Mouse (Mus musculus): ENCODE results near the gene Gdap2. TPM values are rescaled to one million over a fixed set of nuclear protein-coding genes. Genes with fewer than 3 reads are reported as not detected.

Gdap2 gene
- polyA plus RNA-seq, 1 experiment from 2014 or later = 37.6 TPM

GRCm38 (mm10) chr3:100194210-100194609 lies 32.0 kb downstream of the Gdap2 start:
- 51% methylated on average over 5 of the region's 5 CpGs for WGBS
- Histone ChIP-seq H3K4me1 (no peaks in the 10 kb centered on the region), H3K4me2 (replicated peaks) (no peak overlapping the region), H3K9ac (no peak overlapping the region), H3K27me3 (no peaks in the 10 kb centered on the region), H3K4me3 (no peak overlapping the region), H3K9me3 (replicated peaks) (no peaks in the 10 kb centered on the region), H3K36me3 (peaks cover 31% of the 10 kb centered on the region), H3K27ac (no peak overlapping the region)
- ATAC-seq (ENCODE audit: low FRiP score) = no peak

- no peak overlapping the region for H3K27ac ChIP-seq
- peaks cover 56% of the 10 kb centered on the region for H3K36me3 ChIP-seq
- no peaks in the 10 kb centered on the region for H3K4me1 ChIP-seq
- H3K4me2 ChIP-seq (replicated peaks) = no peak overlapping the region
- WGBS = 88% methylated on average over 7 of the region's 7 CpGs
- H3K27me3 ChIP-seq = no peaks in the 10 kb centered on the region
- no peak overlapping the region for H3K9ac ChIP-seq
- H3K4me3 ChIP-seq = no peak overlapping the region
- H3K9me3 ChIP-seq (replicated peaks) = no peaks in the 10 kb centered on the region
- no peak for ATAC-seq (ENCODE audit: low FRiP score)
Observed at GRCm38 (mm10) chr3:100201554-100201953, 39.4 kb downstream of the Gdap2 start.

- Histone ChIP-seq H3K36me3 (peaks cover 27% of the 10 kb centered on the region), H3K27ac (no peak overlapping the region), H3K9me3 (replicated peaks) (no peaks in the 10 kb centered on the region), H3K9ac (no peak overlapping the region), H3K4me3 (no peak overlapping the region), H3K4me1 (no peaks in the 10 kb centered on the region), H3K27me3 (no peaks in the 10 kb centered on the region), H3K4me2 (replicated peaks) (no peak overlapping the region)
- 48% methylated on average over 1 of the region's 1 CpGs for WGBS
- ATAC-seq (ENCODE audit: low FRiP score) = no peak
Observed at GRCm38 (mm10) chr3:100206973-100207372, 44.8 kb downstream of the Gdap2 start.

- Histone ChIP-seq H3K27me3 (no peaks in the 10 kb centered on the region), H3K9me3 (replicated peaks) (no peaks in the 10 kb centered on the region), H3K4me2 (replicated peaks) (no peak overlapping the region), H3K36me3 (no peaks in the 10 kb centered on the region), H3K4me3 (no peak overlapping the region), H3K4me1 (no peaks in the 10 kb centered on the region), H3K9ac (no peak overlapping the region), H3K27ac (no peak overlapping the region)
- 90% methylated on average over 5 of the region's 5 CpGs for WGBS
- no peak for ATAC-seq (ENCODE audit: low FRiP score)
Observed at GRCm38 (mm10) chr3:100215469-100215868, 53.3 kb downstream of the Gdap2 start.

- H3K4me3 ChIP-seq = no peak overlapping the region
- H3K9ac ChIP-seq = no peak overlapping the region
- 91% methylated on average over 12 of the region's 12 CpGs for WGBS
- H3K27me3 ChIP-seq = no peaks in the 10 kb centered on the region
- ATAC-seq (ENCODE audit: low FRiP score) = no peak
- H3K36me3 ChIP-seq = no peaks in the 10 kb centered on the region
- H3K9me3 ChIP-seq (replicated peaks) = no peaks in the 10 kb centered on the region
- H3K4me1 ChIP-seq = no peaks in the 10 kb centered on the region
- H3K27ac ChIP-seq = no peak overlapping the region
- no peak overlapping the region for H3K4me2 ChIP-seq (replicated peaks)
Observed at GRCm38 (mm10) chr3:100225326-100225959, 63.3 kb downstream of the Gdap2 start.

GRCm38 (mm10) chr3:100227509-100227908 lies 65.3 kb downstream of the Gdap2 start:
- Histone ChIP-seq H3K9me3 (replicated peaks) (no peaks in the 10 kb centered on the region), H3K4me3 (no peak overlapping the region), H3K4me1 (no peaks in the 10 kb centered on the region), H3K27ac (no peak overlapping the region), H3K4me2 (replicated peaks) (no peak overlapping the region), H3K9ac (no peak overlapping the region), H3K27me3 (no peaks in the 10 kb centered on the region), H3K36me3 (no peaks in the 10 kb centered on the region)
- 75% methylated on average over 1 of the region's 1 CpGs for WGBS
- ATAC-seq (ENCODE audit: low FRiP score) = no peak

- Histone ChIP-seq H3K9me3 (replicated peaks) (no peaks in the 10 kb centered on the region), H3K36me3 (no peaks in the 10 kb centered on the region), H3K4me3 (no peak overlapping the region), H3K4me2 (replicated peaks) (no peak overlapping the region), H3K27me3 (no peaks in the 10 kb centered on the region), H3K27ac (no peak overlapping the region), H3K9ac (no peak overlapping the region), H3K4me1 (no peaks in the 10 kb centered on the region)
- 83% methylated on average over 3 of the region's 3 CpGs for WGBS
- no peak for ATAC-seq (ENCODE audit: low FRiP score)
Observed at GRCm38 (mm10) chr3:100228981-100229380, 66.8 kb downstream of the Gdap2 start.

GRCm38 (mm10) chr3:100236725-100237436 lies 74.7 kb downstream of the Gdap2 start:
- no peaks in the 10 kb centered on the region for H3K9me3 ChIP-seq (replicated peaks)
- no peaks in the 10 kb centered on the region for H3K27me3 ChIP-seq
- no peak overlapping the region for H3K4me2 ChIP-seq (replicated peaks)
- H3K4me1 ChIP-seq = no peaks in the 10 kb centered on the region
- no peak overlapping the region for H3K4me3 ChIP-seq
- no peak overlapping the region for H3K27ac ChIP-seq
- no peaks in the 10 kb centered on the region for H3K36me3 ChIP-seq
- no peak overlapping the region for H3K9ac ChIP-seq
- ATAC-seq (ENCODE audit: low FRiP score) = no peak

- H3K36me3 ChIP-seq = no peaks in the 10 kb centered on the region
- no peak overlapping the region for H3K27ac ChIP-seq
- no peak overlapping the region for H3K9ac ChIP-seq
- H3K4me2 ChIP-seq (replicated peaks) = no peak overlapping the region
- no peaks in the 10 kb centered on the region for H3K27me3 ChIP-seq
- ATAC-seq (ENCODE audit: low FRiP score) = no peak
- H3K4me1 ChIP-seq = no peaks in the 10 kb centered on the region
- no peaks in the 10 kb centered on the region for H3K9me3 ChIP-seq (replicated peaks)
- WGBS = 87% methylated on average over 4 of the region's 4 CpGs
- no peak overlapping the region for H3K4me3 ChIP-seq
Observed at GRCm38 (mm10) chr3:100242230-100242629, 80.0 kb downstream of the Gdap2 start.

GRCm38 (mm10) chr3:100246286-100246825 lies 84.2 kb downstream of the Gdap2 start:
- no peak overlapping the region for H3K9ac ChIP-seq
- no peaks in the 10 kb centered on the region for H3K27me3 ChIP-seq
- no peak overlapping the region for H3K4me2 ChIP-seq (replicated peaks)
- no peak overlapping the region for H3K4me3 ChIP-seq
- H3K27ac ChIP-seq = no peak overlapping the region
- H3K4me1 ChIP-seq = no peaks in the 10 kb centered on the region
- no peaks in the 10 kb centered on the region for H3K9me3 ChIP-seq (replicated peaks)
- ATAC-seq (ENCODE audit: low FRiP score) = no peak
- WGBS = 52% methylated on average over 4 of the region's 4 CpGs
- H3K36me3 ChIP-seq = no peaks in the 10 kb centered on the region
